Mouse (Mus musculus) bone marrow macrophage, adult 2 months (primary cell): ENCODE data around the gene Gm42957. TPM values are rescaled to one million over a fixed set of nuclear protein-coding genes. Genes with fewer than 3 reads are reported as not detected.
A peak's percentile ranks its signal among the peaks of the same experiment; 100 is the strongest.

Experiments used
- H3K27ac ChIP-seq: 2 replicates; pipeline ENCODE4 v1.5.1; 2012; ENCODE audit warnings: low read depth, low read length; ENCODE audit not compliant: insufficient read depth
- H3K4me1 ChIP-seq: 2 replicates; pipeline ENCODE4 v1.6.1; 2012; ENCODE audit warnings: low read length; ENCODE audit not compliant: control insufficient read depth, insufficient read depth
- H3K4me3 ChIP-seq: 2 replicates; pipeline ENCODE4 v1.5.1; 2012; ENCODE audit warnings: mild to moderate bottlenecking, low read length, moderate library complexity; ENCODE audit not compliant: insufficient read depth
- CTCF ChIP-seq: IDR thresholded peaks from 2 replicates; pipeline ENCODE4 v1.5.1; 2012; ENCODE audit warnings: low read depth, mild to moderate bottlenecking, low read length, moderate library complexity
- POLR2A ChIP-seq: IDR thresholded peaks from 2 replicates; pipeline ENCODE4 v1.6.1; 2012; ENCODE audit warnings: mild to moderate bottlenecking, low read depth, low read length, borderline replicate concordance
- polyA plus RNA-seq: library from polyadenylated mRNA; stranded (reverse); fragments of >200 nt; gene quantifications from 2 replicates; pipeline ENCODE4 v1.2.4, GENCODE M21; 2012; ENCODE audit not compliant: missing spikeins, insufficient read depth, insufficient read length

Gm42957 gene
- polyA plus RNA-seq, 1 experiment, result not detected

DNA sequence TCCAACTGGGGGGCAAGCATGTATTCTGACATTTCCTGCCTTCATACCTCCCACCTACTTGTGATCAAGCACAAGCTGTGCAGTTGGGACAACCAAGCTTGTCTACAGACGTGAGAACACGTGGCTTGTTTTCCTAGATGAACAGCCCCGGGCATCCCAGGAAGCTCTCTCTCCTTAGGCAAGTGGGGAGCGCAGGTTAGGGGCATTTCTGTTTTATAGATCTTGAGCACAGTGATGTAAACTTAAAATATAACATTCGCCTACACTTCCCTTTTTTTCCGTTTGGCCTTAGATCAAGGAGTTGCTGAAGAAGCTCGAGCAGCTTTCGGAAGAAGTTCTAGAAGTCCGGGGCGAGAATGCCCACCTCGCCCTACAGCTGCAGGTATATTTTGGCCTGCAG lies 53.6 kb downstream of the Gm42957 start:
- H3K4me3 ChIP-seq, result no peak overlapping the region
- peaks cover 8% of the 10 kb centered on the region for H3K4me1 ChIP-seq
- TF ChIP-seq POLR2A (no peak), CTCF (no peak)
- no peak overlapping the region for H3K27ac ChIP-seq

DNA sequence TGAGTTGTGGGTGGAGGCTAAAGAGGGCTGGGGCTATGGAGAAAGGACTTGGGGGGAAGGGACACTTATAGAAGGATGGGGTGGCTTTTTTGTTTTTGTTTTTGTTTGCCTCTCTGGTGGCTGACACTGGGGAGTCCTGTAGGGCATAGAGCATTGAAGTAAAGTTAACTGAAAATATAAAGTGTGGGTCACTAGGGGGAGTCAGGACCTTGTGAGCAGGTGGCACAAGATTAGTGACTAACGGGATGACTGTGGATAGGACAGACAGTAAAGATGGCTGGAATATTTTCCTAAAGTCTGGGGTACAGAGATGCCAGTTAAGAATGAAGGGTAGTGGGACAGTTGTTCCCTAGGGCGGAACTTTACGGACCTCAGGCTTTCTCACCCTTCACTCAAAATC lies 55.0 kb downstream of the Gm42957 start:
- TF ChIP-seq CTCF, result no peak
- no peak for TF ChIP-seq POLR2A
- peaks cover 12% of the 10 kb centered on the region for H3K4me1 ChIP-seq
- H3K4me3 ChIP-seq, result no peak overlapping the region
- no peak overlapping the region for H3K27ac ChIP-seq

DNA sequence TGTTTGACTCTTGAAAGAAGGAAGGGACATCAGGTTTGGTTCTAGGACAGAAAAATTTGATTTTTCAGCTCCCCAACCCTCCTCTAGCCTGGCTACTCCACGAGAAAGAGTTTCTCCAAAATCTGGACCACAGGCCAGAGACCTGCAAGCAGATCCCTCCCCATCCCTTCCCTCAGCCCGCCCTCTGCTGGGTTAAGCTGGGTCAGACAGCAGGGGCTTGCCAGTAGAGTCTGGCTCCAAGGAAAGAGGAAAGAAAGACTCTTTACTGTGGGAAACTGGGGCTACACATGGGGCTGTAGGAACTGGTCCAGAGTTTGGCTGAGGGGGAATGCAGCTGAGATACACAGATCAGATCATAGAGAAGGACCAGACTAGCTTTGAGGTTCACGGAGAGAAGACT lies 57.2 kb downstream of the Gm42957 start:
- H3K4me1 ChIP-seq, result peaks cover 20% of the 10 kb centered on the region
- no peak overlapping the region for H3K4me3 ChIP-seq
- no peak overlapping the region for H3K27ac ChIP-seq
- TF ChIP-seq CTCF (no peak), POLR2A (no peak)

DNA sequence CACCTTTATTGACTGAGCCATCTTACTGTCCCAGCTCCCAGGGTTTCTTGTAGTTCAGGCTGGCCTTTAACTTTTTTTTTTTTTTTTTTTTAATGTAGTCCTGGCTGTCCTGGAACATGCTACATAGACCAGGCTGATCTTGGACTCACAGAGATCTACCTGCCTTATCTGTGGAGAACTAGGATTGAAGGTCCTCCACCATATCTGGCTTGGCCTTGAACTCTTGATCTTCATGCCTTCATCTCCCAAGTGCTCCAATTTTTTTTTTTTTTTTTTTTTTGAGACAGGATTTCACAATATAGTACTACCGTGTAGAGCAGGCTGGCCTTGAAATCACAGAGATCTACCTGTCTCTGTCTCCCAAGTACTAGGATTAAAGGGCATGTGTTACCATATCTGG lies 58.3 kb downstream of the Gm42957 start:
- Histone ChIP-seq H3K27ac (no peak overlapping the region), H3K4me3 (no peak overlapping the region), H3K4me1 (peaks cover 21% of the 10 kb centered on the region)
- TF ChIP-seq CTCF (no peak), POLR2A (no peak)

DNA sequence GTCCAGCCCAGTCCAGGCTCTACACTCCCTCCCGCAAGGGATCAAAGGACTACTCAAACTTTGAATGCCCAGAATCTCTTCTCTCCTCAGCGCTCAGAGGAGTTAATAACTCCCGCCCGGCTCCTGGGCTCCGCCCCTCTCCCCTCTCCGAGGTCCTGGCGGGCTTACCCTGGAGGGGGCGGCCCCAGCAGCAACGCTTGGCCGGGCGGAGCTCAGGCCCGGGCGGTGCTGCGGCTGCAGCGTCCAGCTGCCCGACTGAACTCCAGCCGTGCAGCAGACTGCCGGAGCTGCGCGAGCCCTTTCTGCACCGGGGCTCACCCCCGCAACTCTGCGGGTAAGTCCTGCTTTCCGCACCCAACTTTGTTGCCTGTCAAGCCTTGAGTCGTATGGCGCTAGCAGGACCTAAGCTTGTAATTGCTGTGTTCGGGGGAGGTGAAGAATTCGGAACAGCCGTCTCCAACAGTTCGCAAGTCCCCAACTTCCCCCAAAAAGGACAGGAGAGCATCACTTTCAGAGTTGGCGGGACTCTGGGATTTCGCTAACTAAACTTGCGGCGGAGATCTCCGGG lies 61.0 kb downstream of the Gm42957 start, which contains the start of gene Pias3:
Gene Pias3, plus strand, starts transcription at position 187 of the 568 bp plus-strand sequence.
- H3K27ac ChIP-seq, result peak within 1 kb of the TSS; percentile 53
- TF ChIP-seq CTCF, result no peak
- no peak for TF ChIP-seq POLR2A
- peak within 1 kb of the TSS; percentile 93 for H3K4me3 ChIP-seq
- H3K4me1 ChIP-seq, result peaks cover 15% of the 10 kb centered on the region

DNA sequence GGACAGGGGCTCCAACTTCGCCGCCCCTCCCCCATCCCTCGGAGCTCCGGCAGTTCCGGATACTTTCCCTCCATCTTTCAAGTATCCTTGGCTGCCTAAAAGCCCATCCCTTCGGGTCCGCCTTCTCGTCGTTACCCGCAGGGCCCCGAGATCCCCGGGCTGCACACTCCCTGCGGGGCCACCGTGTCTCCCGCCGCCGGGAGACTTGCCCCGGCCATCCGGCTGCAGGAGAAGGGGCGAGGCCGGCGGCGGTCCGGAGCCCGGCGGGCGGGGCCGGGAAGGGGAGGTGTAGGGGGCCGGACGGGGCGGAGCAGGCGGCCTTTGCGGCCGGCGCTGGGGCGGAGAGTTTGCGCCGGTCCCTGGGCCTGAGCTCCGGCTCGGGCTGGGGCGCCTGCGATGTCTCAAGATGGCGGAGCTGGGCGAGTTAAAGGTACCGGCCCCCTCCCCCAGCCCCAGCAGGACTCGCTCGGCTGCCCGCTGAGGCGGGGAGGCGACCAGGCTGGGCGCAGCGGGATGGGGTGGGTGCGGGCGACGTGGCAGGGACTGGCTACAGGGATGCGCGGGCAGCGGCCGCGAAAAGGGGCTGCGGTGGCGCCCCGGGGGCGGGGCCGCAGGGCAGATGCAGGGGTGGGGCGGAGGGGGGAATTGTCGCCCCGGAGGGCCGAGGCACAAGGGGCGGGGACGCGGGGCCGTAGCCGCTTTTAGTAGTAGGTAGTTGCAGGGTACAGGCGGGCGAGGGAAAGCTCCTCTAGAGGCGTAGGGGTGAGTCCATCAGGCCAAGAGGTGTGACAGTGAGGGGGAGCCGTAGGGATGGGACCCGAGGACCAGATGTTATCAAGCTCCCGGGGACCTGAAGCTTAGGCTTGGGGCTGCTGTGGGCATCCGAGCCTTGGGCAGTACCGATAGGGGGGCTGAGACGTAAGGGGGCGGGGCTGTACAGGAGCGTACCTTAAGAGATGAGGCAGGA lies 61.8 kb downstream of the Gm42957 start:
- Histone ChIP-seq H3K27ac (peak overlapping the region; percentile 53), H3K4me3 (peak overlapping the region; percentile 93), H3K4me1 (peaks cover 15% of the 10 kb centered on the region)
- TF ChIP-seq CTCF (no peak), POLR2A (no peak)

DNA sequence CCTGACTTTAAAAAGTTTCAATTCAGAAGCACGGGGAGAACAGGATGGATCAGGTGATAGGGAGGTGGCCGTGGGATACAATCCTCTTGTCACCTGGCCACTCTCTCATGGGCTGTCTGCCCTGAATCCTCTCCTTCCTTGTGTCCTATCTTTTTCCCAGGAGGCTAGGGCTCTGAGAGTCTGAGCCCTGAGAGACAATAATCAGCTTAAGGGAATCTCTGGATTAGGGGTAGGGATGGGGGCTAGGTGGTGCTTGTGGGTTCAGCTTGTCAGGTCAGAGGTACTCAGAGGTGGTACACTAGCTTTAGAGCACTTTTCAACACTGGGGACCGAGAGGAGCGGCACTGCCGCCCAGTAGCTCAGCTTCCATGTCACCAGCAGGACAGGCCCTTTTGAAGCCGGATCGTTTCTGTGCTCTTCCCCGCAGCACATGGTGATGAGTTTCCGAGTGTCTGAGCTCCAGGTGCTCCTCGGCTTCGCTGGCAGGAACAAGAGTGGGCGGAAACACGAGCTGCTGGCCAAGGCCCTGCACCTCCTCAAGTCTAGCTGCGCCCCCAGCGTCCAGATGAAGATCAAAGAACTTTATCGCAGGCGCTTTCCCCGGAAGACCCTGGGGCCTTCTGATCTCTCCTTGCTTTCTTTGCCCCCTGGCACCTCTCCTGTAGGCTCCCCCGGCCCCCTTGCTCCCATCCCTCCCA lies 63.9 kb downstream of the Gm42957 start:
- Histone ChIP-seq H3K27ac (no peak overlapping the region), H3K4me1 (peaks cover 15% of the 10 kb centered on the region), H3K4me3 (no peak overlapping the region)
- no peak for TF ChIP-seq POLR2A

DNA sequence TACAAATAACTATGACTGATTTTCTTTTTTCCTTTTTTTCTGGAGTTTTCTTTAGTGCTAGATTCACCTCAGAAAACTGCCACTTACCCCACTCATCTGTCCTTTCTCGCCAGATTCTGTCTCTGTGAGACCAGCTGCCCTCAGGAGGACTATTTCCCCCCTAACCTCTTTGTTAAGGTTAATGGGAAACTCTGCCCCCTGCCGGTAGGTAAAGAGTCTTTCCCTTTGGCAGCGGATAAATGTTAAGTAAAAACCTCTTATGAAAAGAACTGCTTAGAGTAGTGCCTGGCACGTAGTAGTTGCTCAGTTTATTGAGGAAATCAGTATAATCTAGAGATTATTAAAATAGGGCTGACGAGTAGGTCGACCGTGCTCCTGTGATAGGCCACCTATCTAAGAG lies 65.1 kb downstream of the Gm42957 start:
- TF ChIP-seq POLR2A, result no peak
- TF ChIP-seq CTCF, result no peak
- no peak overlapping the region for H3K27ac ChIP-seq
- H3K4me3 ChIP-seq, result no peak overlapping the region
- peaks cover 9% of the 10 kb centered on the region for H3K4me1 ChIP-seq

DNA sequence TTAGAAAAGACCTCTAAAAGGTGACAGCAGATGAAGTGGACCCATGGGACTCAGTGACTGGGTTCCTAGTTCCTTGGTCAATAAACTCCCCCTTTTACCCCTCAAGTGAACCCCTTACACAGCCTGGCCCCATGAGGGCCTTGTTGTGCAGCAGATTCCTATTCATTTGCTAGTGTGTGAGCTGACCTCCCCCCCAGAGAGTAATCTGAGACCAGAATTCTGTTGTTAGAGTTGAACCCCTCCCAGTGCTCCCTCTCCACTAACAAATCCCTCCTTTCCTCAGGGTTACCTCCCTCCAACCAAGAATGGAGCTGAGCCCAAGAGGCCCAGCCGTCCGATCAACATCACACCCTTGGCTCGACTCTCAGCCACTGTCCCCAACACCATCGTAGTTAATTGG lies 65.7 kb downstream of the Gm42957 start:
- Histone ChIP-seq H3K4me1 (peaks cover 2% of the 10 kb centered on the region), H3K27ac (no peak overlapping the region), H3K4me3 (no peak overlapping the region)
- TF ChIP-seq CTCF (no peak), POLR2A (no peak)

Other genes with a start within 250 kb of the Gm42957 start
- not detected in 2 replicates for gene BC107364, start 183.2 kb upstream of the Gm42957 start, polyA plus RNA-seq
- not detected in 2 replicates for gene Hfe2, start 110.3 kb upstream of the Gm42957 start, polyA plus RNA-seq
- gene Txnip, start 77.5 kb upstream of the Gm42957 start, polyA plus RNA-seq, result 868 and 944 TPM in 2 replicates
- gene Gm16253, start 58.5 kb upstream of the Gm42957 start, polyA plus RNA-seq, result not detected in 2 replicates
- 111 and 129 TPM in 2 replicates for gene Polr3gl, start 41.3 kb upstream of the Gm42957 start, polyA plus RNA-seq
- 0.28 TPM in 1 of 2 replicates, not detected in the other for gene Ankrd34a, start 38.8 kb upstream of the Gm42957 start, polyA plus RNA-seq
- 21.8 and 23.4 TPM in 2 replicates for gene Lix1l, start 34.3 kb upstream of the Gm42957 start, polyA plus RNA-seq
- 109 and 163 TPM in 2 replicates for gene Rbm8a, start 5.5 kb upstream of the Gm42957 start, polyA plus RNA-seq
- gene Pex11b, start 98 bp upstream of the Gm42957 start, polyA plus RNA-seq, result 25.7 and 32.6 TPM in 2 replicates
- 0.28 and 0.44 TPM in 2 replicates for gene Itga10, start 10.1 kb downstream of the Gm42957 start, polyA plus RNA-seq
- gene Ankrd35, start 34.7 kb downstream of the Gm42957 start, polyA plus RNA-seq, result not detected in 2 replicates
- 43.5 and 44.0 TPM in 2 replicates for gene Pias3, start 60.9 kb downstream of the Gm42957 start, polyA plus RNA-seq
- gene Nudt17, start 73.1 kb downstream of the Gm42957 start, polyA plus RNA-seq, result not detected in 2 replicates
- 41.6 and 49.1 TPM in 2 replicates for gene Polr3c, start 92.2 kb downstream of the Gm42957 start, polyA plus RNA-seq
- 69.5 and 74.8 TPM in 2 replicates for gene Rnf115, start 92.2 kb downstream of the Gm42957 start, polyA plus RNA-seq
- not detected in 2 replicates for gene Pdzk1, start 193.8 kb downstream of the Gm42957 start, polyA plus RNA-seq
- not detected in 2 replicates for gene Cd160, start 193.9 kb downstream of the Gm42957 start, polyA plus RNA-seq